Mouse (Mus musculus) embryonic facial prominence, embryonic 14.5 days (tissue): ENCODE data around the gene Nup214. TPM values are rescaled to one million over a fixed set of nuclear protein-coding genes. Genes with fewer than 3 reads are reported as not detected.

Experiments used
- ATAC-seq: fragments of 200-750 bp; cut with Nextera tagmentation; 2 replicates; pipeline ENCODE4 v1.8.0; 2017; ENCODE audit warnings: low read depth, moderate number of reproducible peaks, moderate TSS enrichment
- DNase-seq: peaks from one replicate; pipeline ENCODE4 v3.0.0-alpha.2; 2015; ENCODE audit warnings: low spot score
- H3K27ac ChIP-seq: fragments of 300-500 bp; sonication (generic); replicated peaks from 2 replicates; pipeline ENCODE4 v1.5.1; 2014; ENCODE audit warnings: low read depth, mild to moderate bottlenecking, low read length, moderate library complexity
- H3K27me3 ChIP-seq: fragments of 300-500 bp; sonication (generic); replicated peaks from 2 replicates; pipeline ENCODE4 v1.6.1; 2014; ENCODE audit warnings: low read length; ENCODE audit not compliant: control insufficient read depth, insufficient read depth
- H3K36me3 ChIP-seq: fragments of 300-500 bp; sonication (generic); 2 replicates; pipeline ENCODE4 v1.6.1; 2014; ENCODE audit warnings: low read length, mixed read lengths; ENCODE audit not compliant: control insufficient read depth, insufficient read depth
- H3K4me1 ChIP-seq: fragments of 300-500 bp; sonication (generic); 2 replicates; pipeline ENCODE4 v1.6.1; 2014; ENCODE audit warnings: antibody characterized with exemption, low read length; ENCODE audit not compliant: control insufficient read depth, insufficient read depth
- H3K4me2 ChIP-seq: fragments of 300-500 bp; sonication (generic); 2 replicates; pipeline ENCODE4 v1.6.1; 2014; ENCODE audit warnings: low read depth, mild to moderate bottlenecking, low read length, moderate library complexity, mixed read lengths
- H3K4me3 ChIP-seq: fragments of 300-500 bp; sonication (generic); 2 replicates; pipeline ENCODE4 v1.5.1; 2014; ENCODE audit warnings: low read depth, mild to moderate bottlenecking, low read length
- H3K9ac ChIP-seq: fragments of 300-500 bp; sonication (generic); 2 replicates; pipeline ENCODE4 v1.6.1; 2014; ENCODE audit warnings: low read depth, mild to moderate bottlenecking, low read length, moderate library complexity, mixed read lengths
- H3K9me3 ChIP-seq: fragments of 300-500 bp; sonication (generic); 2 replicates; pipeline ENCODE4 v1.6.1; 2016; ENCODE audit warnings: low read length; ENCODE audit not compliant: control insufficient read depth
- WGBS: fragments of 180-500 bp; shearing (Covaris S2); extraction: QIAGEN DNeasy Blood & Tissue Kit; methylation state at CpG from one replicate; pipeline ENCODE4 v1.1.7; 2014; 5-methylcytosine and 5-hydroxymethylcytosine counted together
- polyA plus RNA-seq: library from polyadenylated mRNA; unstranded; fragments of >200 nt; fragmentation: Nextera tagmentation; extraction: Ambion mirVana; gene quantifications from 2 replicates; pipeline ENCODE4 v1.2.1, GENCODE M21; 2014

Nup214 gene
- polyA plus RNA-seq, 1 experiment from 2014 or later = 66.4 TPM

- no peaks in the 10 kb centered on the region for H3K36me3 ChIP-seq
- peak overlapping the region; percentile 100 for H3K4me2 ChIP-seq
- H3K9me3 ChIP-seq = no peaks in the 10 kb centered on the region
- H3K4me1 ChIP-seq = 0 out of 2 replicates have a peak, but pooled peaks cover 3% of the 10 kb centered on the region
- WGBS = 48% methylated on average over 2 of the region's 2 CpGs
- H3K27me3 ChIP-seq = peaks cover 47% of the 10 kb centered on the region
- H3K9ac ChIP-seq = 0 out of 2 replicates have a peak overlapping the region, but pooled peaks have one; percentile 60
- peak overlapping the region; percentile 63 for H3K4me3 ChIP-seq
- no peak overlapping the region for H3K27ac ChIP-seq
- no peak for DNase-seq
- no peak for ATAC-seq
Observed at GRCm38 (mm10) chr2:32082229-32082628, 108.0 kb downstream of the Nup214 start.

DNA sequence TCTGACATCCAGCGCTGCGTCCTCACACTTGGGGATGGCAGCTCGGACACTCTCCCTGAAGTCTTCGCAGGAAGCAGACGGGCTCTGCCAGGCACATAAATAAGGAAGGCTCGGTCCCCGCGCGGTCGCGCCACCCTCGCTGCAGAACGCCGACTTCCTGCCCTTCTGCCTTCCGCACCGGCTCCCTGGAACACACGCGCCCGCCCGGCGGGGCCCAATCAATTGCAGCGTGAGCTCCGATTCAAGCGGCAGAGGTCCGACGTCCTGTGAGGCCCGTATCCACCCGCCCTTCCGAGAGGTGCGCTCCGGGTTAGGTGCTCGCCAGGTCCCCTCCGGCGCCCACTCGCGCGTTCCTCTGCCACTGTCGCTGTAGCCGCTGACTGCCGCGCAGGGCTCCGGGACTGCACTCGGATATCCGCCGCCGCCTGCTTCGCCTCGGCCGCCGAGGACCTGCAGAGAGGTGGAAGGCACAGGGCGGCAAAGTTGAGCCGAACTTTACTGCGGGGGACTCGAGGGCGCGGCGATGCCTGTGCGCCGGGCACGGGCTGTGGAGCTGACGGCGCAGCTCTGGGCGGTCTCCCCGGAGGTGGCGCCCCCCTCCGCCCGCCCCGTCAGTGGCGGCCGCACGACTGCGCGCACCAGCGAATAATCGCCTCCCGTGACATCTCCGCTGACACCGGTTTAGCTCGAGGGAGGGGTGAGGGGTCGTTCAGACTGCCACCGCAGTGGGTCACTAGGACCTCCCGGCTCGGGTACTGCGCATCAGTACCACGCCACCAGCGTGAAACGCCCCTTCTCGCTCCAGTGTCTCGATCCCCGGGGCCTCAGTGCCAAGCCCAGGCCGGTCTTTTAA is 109.1 kb downstream of the Nup214 start:
- DNase-seq = no peak

DNA sequence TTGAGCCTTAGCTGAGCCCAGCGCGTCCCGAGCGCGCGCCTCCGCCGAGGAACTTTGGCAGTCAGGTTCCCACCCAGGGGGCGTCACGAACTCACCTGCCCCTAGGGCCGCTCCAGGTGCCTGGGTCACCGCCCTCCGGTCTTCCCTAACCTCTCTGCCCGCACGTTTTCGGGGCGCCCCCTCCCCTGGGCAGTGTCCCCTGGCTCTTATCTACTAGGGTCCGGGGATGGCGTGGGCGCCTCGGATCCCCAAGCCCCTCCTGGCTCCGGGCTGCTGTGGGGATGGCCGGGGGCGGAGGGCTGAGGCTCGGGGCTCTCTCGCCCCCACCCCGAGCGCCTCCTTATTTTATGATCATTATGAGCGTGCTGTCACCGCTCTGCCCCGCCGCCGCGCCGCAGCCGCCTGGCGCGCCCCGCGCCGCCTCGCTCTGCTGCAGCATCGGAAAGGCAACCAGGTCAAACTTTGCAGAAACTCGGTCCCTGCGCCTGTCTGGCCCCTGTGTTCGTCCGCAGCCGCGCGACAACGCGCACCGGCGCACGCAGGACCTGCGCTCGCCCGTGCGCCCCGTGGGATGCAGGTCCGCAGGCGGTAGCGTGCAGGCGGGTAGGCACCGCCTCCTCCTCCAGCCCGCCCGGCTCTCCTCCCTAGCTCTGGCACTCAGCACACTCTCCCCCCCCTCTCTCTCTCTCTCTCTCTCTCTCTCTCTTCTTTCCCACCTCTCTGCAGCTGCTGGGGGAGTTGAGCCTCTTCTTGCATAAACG is 110.1 kb downstream of the Nup214 start, which contains the start of gene Fam78a:
Gene Fam78a (minus strand): TSS at position 747 of the 761 bp plus-strand sequence.
- peak; percentile 86 for DNase-seq
- H3K27me3 ChIP-seq = peaks cover 51% of the 10 kb centered on the region
- peak within 1 kb of the TSS; percentile 100 for H3K4me2 ChIP-seq
- peak within 1 kb of the TSS; percentile 63 for H3K4me3 ChIP-seq
- H3K9ac ChIP-seq = peak within 1 kb of the TSS; percentile 60
- peaks cover 16% of the 10 kb centered on the region for H3K4me1 ChIP-seq
- ATAC-seq = peak; percentile 70
- H3K27ac ChIP-seq = no peak within 1 kb of the TSS
- H3K36me3 ChIP-seq = no peaks in the 10 kb centered on the region
- WGBS = under 1% methylated on average over 24 of the region's 68 CpGs
- H3K9me3 ChIP-seq = no peaks in the 10 kb centered on the region

More for the DNA sequence above, 109.1 kb downstream of the Nup214 start:
- Histone ChIP-seq H3K36me3 (no peaks in the 10 kb centered on the region), H3K9ac (peak overlapping the region; percentile 60), H3K4me3 (peak overlapping the region; percentile 63), H3K4me2 (peak overlapping the region; percentile 100), H3K27ac (no peak overlapping the region), H3K9me3 (no peaks in the 10 kb centered on the region), H3K4me1 (peaks cover 9% of the 10 kb centered on the region), H3K27me3 (peaks cover 47% of the 10 kb centered on the region)
- ATAC-seq = peak; percentile 38; the same call in 1 of the 2 replicates
- under 1% methylated on average over 53 of the region's 91 CpGs for WGBS

GRCm38 (mm10) chr2:32084872-32085199 is 110.6 kb downstream of the Nup214 start:
- Histone ChIP-seq H3K27ac (no peak overlapping the region), H3K9ac (no peak overlapping the region), H3K4me3 (peak overlapping the region; percentile 63), H3K27me3 (peaks cover 52% of the 10 kb centered on the region), H3K4me2 (peak overlapping the region; percentile 100), H3K9me3 (no peaks in the 10 kb centered on the region), H3K36me3 (no peaks in the 10 kb centered on the region), H3K4me1 (peaks cover 16% of the 10 kb centered on the region)
- DNase-seq = no peak
- ATAC-seq = no peak
- 25% methylated on average over 2 of the region's 2 CpGs for WGBS

DNA sequence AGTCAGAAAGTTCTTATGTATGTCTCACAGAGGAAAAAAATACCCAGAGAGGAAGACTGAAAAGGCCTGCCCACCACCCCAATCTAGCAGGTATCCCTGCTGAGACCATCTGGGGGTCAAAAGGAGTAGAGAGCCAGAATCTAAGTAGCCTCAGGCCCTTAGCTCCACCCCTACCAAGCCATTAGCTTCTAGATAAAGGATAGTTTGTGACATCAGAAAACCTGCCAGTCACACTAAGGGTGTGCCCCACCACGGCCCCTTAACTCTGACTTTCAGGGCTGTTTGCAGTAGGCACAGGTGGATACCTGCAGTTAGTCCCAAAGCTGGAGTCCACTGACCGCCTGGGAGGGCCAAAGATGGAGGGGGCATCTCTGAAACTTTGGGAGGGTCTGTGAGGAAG is 111.0 kb downstream of the Nup214 start:
- no peak overlapping the region for H3K27ac ChIP-seq
- WGBS = 54% methylated on average over 2 of the region's 2 CpGs
- no peaks in the 10 kb centered on the region for H3K36me3 ChIP-seq
- peaks cover 52% of the 10 kb centered on the region for H3K27me3 ChIP-seq
- no peak overlapping the region for H3K4me2 ChIP-seq
- H3K9ac ChIP-seq = no peak overlapping the region
- DNase-seq (no peak), ATAC-seq (no peak)
- peaks cover 16% of the 10 kb centered on the region for H3K4me1 ChIP-seq
- no peaks in the 10 kb centered on the region for H3K9me3 ChIP-seq
- H3K4me3 ChIP-seq = no peak overlapping the region

DNA sequence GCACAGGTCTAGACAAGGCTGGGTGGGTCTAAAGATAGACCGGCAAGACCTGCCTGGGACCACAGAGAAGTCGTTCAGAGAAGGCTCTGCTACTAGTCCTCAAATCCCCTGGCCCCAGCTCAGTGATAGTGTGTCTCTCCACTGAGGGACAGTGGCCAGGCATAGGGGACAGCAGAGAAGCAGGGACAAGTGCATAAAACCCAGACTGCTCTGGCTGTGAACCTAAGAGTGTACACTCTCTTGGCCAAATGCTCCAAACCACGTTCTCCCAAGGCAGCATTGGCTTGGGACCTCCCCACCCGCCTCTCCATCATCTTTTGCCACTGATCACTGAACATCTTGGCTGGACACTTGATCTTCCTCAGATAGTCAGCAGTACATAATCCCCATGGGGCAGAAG is 113.4 kb downstream of the Nup214 start:
- H3K4me1 ChIP-seq = peaks cover 16% of the 10 kb centered on the region
- H3K4me3 ChIP-seq = no peak overlapping the region
- 48% methylated on average over 4 of the region's 4 CpGs for WGBS
- peaks cover 40% of the 10 kb centered on the region for H3K27me3 ChIP-seq
- no peak overlapping the region for H3K27ac ChIP-seq
- no peak overlapping the region for H3K4me2 ChIP-seq
- ATAC-seq (no peak), DNase-seq (no peak)
- no peaks in the 10 kb centered on the region for H3K9me3 ChIP-seq
- H3K36me3 ChIP-seq = no peaks in the 10 kb centered on the region
- no peak overlapping the region for H3K9ac ChIP-seq

- Histone ChIP-seq H3K27me3 (peaks cover 32% of the 10 kb centered on the region), H3K9me3 (no peaks in the 10 kb centered on the region), H3K9ac (peak overlapping the region; percentile 53), H3K36me3 (no peaks in the 10 kb centered on the region), H3K4me1 (peaks cover 16% of the 10 kb centered on the region), H3K27ac (no peak overlapping the region), H3K4me3 (peak overlapping the region; percentile 33), H3K4me2 (peak overlapping the region; percentile 61)
- ATAC-seq (peak; percentile 79), DNase-seq (peak; percentile 86)
- WGBS = 5% methylated on average over 35 of the region's 35 CpGs
Observed at GRCm38 (mm10) chr2:32088372-32088981, 114.2 kb downstream of the Nup214 start.

DNA sequence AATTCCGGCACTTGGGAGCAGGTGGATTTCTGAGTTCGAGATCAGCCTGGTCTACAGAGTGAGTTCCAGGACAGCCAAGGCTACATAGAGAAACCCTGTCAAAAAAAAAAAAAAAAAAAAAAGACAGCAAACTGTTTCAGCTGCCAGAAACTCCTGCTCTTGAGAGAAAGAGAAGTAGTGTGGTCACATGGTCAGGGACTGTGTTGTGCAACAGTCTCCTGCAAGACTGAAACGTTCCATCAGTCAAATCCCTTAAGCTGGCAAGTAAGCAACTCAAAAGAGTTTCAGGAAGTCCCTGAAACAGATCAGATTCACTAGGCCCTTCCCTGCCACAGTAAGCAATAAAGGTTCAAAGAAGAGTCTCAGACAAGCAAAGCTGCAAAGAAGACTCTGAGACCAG is 115.4 kb downstream of the Nup214 start:
- DNase-seq = no peak
- Histone ChIP-seq H3K36me3 (no peaks in the 10 kb centered on the region), H3K27me3 (peaks cover 22% of the 10 kb centered on the region), H3K4me1 (peaks cover 13% of the 10 kb centered on the region), H3K4me2 (no peak overlapping the region), H3K9ac (no peak overlapping the region), H3K27ac (no peak overlapping the region), H3K9me3 (no peaks in the 10 kb centered on the region), H3K4me3 (no peak overlapping the region)
- 57% methylated on average over 3 of the region's 3 CpGs for whole genome bisulfite sequencing
- no peak for ATAC-seq
